Mouse (Mus musculus) spleen, embryonic (tissue): Measurements from ENCODE around the gene Cst3.

Experiments
- CTCF ChIA-PET: fragments of 350-600 bp; sonication (Branson Sonifier 250); formaldehyde crosslinking; loops from one replicate; lab custom pipeline; 2022; lab: Charles Lee

The Cst3 gene

DNA sequence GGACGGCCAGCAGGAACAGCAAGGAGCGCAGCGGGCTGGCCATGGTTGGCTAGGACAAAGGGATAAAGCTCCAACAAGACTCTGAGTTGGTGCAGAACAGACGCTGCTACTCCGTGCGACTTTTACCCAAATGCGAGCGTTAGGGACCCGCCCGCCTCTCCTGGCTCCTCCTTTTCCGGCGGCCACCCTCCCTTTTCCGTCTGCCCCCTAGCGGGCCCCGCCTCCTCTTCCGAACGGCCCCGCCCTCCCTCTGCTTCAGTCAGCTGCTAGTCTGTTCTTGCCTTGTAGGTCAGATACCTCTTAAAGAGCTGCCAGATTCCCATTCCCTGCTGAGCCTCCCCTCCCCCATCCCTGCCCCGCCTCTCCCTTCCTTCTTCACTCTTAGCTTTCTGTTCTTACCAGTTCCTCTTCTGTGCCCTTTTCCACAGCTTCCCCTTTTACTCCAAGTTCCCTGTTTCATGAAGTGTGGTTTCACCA, at the start of gene Cst3:
Gene Cst3 (minus strand): TSS at position 358 of the 477 bp plus-strand sequence.
- CTCF ChIA-PET, result no interaction called here

- CTCF ChIA-PET, result interaction anchor here (1.9 to 2.2 kb wide), 2 partner anchors 24 to 51 kb away, joined by 8 to 24 read pairs; no protein-coding TSS in a partner anchor
Observed at GRCm38 (mm10) chr2:148902286-148902685, 26.8 kb upstream of the Cst3 start.

DNA sequence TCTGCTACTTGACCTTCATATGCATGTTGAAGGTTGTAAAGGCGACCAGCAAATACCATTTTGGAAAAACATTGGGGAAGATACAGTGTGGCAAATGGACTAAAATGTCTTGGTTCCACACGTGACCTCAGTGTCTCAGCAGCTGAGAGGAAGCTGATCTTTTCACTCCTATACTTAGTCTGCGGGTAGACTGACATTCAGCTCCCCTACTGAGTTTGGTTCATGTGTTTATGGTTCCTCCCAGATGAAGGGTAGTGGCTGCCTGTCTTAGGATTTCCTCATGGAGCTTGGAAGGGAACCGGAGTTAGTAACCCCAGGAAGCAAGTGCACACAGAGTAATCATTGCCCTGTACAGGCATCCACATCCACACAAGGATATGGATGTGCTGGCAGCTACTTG, 24.8 kb upstream of the Cst3 start:
- CTCF ChIA-PET, result no interaction called here

DNA sequence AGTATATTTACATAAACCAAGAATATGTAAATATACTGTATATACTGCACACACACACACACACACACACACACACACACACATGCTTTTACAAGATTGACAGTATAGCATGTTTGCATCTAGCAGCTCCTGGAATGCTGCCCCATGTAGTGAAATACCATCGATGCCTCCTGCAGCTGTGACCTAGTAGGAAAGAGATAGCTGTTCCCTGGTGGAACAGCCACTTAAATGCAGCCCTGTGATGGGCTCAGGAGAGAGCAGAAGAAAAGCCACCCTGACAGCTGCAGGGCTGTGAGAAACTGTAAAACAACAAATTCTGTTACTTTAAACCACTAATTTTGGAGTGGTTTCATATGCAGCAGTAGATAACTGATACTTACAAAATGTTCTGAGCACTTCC, 20.7 kb upstream of the Cst3 start:
- CTCF ChIA-PET, result no interaction called here

DNA sequence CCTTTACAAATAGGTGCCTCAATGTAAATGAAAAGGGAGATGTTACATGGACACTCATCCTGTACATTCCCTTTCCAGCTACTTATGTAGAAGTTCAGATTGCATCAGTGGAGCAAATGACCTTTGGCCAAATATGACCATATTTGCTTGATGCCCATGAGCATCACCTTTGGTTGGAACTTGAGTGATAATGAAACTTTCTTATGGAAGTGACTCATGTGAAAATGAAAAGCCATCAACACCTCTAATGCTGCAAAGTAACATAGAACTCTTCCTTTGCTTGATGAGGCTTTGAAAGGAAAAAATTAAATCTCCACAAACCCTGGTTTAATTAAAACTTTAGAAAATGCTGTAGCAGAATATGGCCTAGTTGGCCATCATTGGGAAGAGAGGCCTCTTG, 17.6 kb upstream of the Cst3 start:
- CTCF ChIA-PET, result no interaction called here

DNA sequence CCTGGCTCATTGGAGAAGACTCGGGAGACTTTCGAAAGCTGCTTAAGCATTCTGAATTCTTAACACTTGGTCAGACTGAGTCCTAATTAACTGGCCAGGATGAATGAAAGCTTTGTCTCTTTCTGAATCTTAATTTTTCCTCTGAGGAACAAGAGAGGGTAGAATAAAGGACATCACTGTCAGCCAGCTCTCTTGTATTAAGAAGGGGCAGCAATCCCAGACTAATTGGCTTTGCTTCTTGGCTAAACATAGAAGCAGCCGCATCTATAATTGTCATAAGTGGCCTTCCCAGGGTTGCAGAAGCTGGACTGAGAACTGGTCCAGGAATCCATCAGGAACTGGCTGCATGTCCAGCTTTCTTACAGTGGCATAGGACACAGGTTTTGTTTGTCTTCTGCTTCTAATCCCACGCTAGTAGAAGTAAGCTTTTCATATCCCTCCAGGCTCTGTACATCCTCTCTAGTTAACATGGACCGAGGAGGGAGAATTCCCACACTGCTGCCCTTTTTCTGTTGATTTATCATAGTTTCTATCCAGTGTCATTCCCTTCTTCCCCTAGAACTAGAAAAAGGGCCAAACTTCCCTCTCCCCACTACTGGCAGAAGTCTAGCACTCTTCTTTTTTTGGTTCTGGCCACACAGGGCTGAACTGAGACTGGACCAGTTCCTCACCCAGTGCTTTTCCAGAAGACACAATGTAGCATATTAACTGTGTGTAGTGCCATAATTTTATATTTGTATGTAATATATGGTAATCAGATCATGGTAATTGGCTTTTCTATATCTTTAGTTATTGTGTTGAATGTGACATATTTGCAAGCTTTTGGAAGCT, 14.7 kb upstream of the Cst3 start:
- CTCF ChIA-PET, result no interaction called here

DNA sequence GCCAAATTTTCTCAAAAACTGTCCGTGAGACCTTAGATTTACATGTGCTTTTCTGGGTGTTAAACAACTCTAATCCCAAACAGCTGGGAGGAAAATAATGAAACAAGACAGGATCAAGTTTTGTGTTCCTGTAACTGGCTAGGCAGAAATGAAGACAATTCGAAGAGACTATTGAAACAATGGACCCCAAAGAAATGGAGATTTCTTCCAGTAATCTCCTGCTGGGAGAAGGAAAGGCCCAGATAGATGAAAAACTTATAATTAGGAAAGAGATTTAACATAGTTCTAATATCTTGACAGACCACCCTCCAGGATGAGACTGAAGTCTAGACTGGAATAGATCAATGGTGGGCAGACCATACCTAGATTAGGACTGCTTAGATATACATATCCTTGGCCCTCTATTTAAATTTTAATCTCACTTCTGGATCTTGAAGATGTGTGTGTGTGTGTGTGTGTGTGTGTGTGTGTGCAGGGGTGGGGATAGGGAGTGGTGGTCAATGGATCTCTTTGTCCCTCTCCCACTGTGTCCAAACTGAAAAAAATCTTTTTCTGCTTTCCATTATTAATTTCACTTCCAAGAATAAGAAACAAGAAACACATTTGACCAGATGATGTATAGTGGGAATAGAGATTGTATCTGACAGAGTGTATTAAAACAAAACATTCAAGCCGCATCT, 14.0 kb upstream of the Cst3 start:
- CTCF ChIA-PET, result no interaction called here

GRCm38 (mm10) chr2:148888872-148889271, 13.4 kb upstream of the Cst3 start:
- CTCF ChIA-PET, result no interaction called here

DNA sequence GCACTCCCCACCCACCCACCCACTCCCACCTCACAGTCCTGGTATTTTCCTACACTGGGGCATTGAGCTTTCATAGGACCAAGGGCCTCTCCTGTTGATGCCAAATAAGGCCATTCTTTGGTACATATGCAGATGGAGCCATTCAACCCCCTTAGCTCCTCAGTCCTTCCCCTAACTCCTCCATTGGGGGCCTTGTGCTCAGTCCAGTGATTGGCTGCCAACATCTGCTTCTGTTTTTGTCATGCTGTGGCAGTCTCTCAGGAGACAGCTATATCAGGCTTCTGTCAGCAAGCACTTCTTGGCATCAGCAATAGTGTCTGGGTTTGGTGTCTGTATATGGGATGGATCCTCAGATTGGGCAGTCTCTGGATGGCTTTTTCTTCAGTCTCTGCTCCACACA, 9.2 kb upstream of the Cst3 start:
- CTCF ChIA-PET, result no interaction called here

DNA sequence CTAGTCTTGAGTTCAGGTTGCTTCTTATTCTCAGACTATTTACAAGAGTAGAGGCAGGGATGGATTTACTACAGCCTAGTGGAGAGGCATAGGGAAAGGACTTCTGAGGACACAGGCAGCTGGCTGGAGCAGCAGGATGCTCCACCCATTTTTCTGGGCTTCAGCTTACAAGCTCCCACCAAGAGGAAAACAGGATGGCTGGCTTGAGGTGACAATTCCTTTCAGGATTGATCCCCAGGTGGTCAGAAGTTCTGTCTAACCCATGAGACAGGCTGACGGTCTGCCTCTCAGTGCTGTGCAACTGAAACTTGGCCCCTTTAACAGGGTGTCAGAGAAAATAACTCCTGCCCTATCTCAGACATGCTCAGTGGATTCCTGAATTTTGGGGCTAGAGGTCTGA, 3.7 kb upstream of the Cst3 start:
- CTCF ChIA-PET, result no interaction called here

DNA sequence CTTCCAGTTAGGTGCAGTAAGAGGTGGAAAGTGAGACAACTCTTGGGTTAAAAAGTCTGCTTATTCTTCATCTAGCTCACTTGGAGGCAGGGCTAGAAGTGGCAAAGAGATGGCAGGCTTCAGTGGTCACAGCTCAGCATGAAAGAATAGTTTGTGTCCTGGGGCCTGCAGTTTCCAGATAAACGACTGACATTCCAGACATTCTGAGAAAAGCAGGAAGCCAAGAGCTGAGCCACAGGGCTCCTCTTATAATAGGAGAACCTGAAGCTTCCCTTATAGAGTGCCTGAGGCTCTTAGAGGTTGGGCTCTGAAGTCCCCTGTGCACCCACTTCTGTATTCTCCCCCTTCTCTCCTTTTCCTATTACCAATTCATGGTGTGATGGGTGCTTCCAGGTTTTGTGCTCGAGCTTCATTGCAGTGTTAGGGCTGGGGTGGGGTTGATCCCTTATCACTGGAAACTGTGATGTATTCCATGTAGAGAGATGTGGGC, 3.2 kb upstream of the Cst3 start:
- CTCF ChIA-PET, result interaction anchor here (2.0 kb wide), 1 partner anchor 23 kb away, joined by 8 read pairs; no protein-coding TSS in a partner anchor

DNA sequence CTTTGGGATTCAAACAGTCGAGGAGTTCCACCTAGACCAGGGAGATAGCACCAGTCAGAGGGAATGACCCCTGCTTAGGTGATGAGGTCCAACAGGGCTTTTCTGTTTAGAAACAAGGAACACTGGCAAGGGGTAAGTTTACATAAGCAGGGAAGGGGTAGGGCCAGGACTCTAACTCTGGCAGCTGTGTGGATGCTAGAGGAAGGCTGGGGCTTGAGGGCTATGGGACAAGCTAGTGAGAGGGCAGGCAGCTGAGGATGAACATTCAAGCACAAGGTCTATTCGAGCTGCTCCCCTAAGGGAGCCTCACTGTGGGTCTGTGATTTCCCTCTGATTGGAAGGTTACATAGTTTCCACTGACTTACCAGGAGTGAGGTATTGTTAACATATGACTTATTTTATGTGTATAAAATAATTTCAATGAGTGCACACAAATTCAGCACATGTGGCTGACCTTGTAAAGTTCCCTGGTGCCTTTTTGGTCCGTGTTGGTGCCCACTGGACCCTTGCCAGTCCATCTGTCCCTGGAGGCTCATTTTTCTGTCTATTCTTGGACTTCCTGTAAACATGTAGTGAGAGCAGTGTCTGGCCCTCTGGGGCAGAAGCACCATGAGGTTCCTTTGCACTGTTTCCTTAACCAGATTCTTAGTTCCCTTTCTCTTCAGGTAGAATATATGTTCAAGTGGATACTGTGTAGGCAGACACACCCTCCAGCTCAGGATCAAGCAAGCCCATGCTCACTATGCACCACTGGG, 1.7 kb upstream of the Cst3 start:
- CTCF ChIA-PET, result interaction anchor here (2.0 kb wide), 1 partner anchor 25 kb away, joined by 8 read pairs; no protein-coding TSS in a partner anchor

- CTCF ChIA-PET, result no interaction called here
Observed at GRCm38 (mm10) chr2:148874617-148875334, 716 bp downstream of the Cst3 start.

- CTCF ChIA-PET, result no interaction called here
Observed at GRCm38 (mm10) chr2:148874224-148874616, 1.3 kb downstream of the Cst3 start.

DNA sequence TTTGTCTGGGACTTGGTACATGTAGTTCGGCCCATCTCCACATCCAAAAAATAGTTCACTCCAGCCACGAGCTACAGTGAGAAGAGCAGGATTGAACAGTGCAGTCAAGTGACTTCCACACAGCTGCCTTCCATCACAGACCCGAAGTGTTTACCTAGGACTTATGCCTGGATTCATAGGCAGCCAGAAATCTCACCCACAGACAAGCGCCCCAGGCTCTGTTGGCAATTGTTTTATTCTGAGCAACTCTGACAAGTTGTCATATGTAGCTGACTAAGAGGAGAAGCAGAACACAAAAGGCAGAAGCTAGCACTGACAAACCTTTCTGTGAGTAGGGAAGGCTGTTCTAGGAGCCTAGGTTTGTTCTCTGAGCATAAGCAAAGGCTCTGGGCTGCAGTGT, 2.6 kb downstream of the Cst3 start:
- CTCF ChIA-PET, result no interaction called here

GRCm38 (mm10) chr2:148870526-148870925, 5.0 kb downstream of the Cst3 start:
- CTCF ChIA-PET, result no interaction called here

GRCm38 (mm10) chr2:148868959-148869358, 6.5 kb downstream of the Cst3 start:
- CTCF ChIA-PET, result no interaction called here

DNA sequence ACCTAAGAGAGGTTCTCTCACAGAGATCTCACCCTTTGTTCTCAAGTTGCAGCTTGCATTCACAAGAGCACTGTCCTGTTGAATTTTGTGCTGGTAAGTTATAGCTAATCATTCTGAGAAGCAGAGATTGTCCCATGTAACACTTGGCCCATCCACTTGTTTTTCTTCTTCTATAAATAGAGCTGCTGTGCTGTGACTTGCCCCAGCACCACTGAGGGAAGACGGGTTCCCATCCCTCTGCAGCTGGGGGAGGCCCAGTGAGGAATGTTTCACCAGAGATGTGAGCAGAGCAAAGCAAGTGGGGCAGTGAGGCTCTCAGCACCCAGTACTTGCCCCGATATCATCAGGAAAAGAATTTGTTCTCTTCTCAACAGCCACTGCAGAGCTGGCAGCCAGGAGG, 10.5 kb downstream of the Cst3 start, which contains the start of gene 9230104L09Rik:
Gene 9230104L09Rik (minus strand): TSS at position 73 of the 400 bp plus-strand sequence.
- CTCF ChIA-PET, result interaction anchor here (0.6 kb wide), 1 partner anchor 588 kb away, joined by 3 read pairs; no protein-coding TSS in a partner anchor

GRCm38 (mm10) chr2:148861693-148862092, 13.8 kb downstream of the Cst3 start:
- CTCF ChIA-PET, result interaction anchor here (1.1 kb wide), 1 partner anchor 9 kb away, joined by 7 read pairs; no protein-coding TSS in a partner anchor

DNA sequence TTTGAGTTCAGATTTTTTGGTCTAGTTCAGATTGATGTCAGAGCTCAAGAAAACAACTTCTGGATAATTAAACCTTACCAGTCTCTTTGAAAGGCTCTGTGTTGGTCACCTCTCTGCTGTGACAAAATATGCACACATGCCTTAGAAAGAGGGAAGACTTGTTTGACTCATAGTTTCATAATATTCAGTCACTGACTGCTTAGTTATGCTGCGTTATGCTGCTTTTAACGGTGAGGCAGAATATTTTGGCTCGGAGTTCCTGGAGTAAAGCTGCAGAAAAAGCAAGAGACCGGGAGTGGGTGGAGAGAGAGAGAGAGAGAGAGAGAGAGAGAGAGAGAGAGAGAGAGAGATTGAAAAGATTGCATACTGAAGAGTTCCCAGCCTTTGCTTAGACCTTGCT, 14.5 kb downstream of the Cst3 start:
- CTCF ChIA-PET, result interaction anchor here (1.1 kb wide), 1 partner anchor 9 kb away, joined by 7 read pairs; no protein-coding TSS in a partner anchor

DNA sequence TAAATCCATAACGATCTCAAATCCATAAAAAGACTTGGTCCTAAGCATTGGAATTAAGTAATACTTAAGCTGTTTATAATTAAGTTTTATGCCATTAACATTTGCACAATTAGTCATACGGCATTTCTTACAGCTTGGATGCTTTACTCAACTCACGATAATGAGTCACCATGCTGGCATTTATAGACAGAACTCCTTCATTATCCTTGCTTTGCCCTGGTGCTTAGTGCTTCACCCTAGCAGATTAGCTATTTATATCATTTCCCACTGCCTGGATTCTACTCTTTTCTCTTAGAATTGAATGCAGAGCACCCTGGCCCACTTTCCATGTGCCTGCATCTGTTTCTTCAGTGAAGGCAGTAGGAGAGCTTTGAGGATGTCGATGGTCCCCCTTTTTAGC, 18.0 kb downstream of the Cst3 start:
- CTCF ChIA-PET, result no interaction called here
